Mouse (Mus musculus) cerebellum, postnatal 4 days (tissue): ENCODE data around the gene Gpr4.

Experiments used
- DNase-seq, 2 experiments: peaks; one replicate each; pipeline ENCODE4 v3.0.0; 2022; ENCODE audit warnings: low spot score in 2 of 2, mixed read lengths in 1 of 2

The Gpr4 gene

DNA sequence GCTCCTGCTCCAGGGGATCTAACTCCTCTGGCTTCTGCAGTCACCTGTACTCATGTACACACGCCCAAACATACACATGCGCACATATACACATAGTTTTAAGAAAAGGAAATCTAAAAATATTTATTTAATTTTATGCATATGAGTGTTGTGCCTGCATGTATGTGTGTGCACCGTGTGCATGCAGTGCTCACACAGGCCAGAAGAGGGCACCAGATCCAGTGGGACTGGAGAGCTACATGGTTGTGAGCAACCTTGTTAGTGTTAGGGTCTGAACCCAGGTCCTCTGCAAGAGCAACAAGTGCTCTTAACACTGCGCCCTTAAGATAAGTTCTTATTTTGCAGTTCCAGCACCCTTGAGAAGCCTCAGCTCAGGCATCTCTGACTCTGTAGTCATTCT, 17.7 kb upstream of the Gpr4 start:
- no peak for DNase-seq

DNA sequence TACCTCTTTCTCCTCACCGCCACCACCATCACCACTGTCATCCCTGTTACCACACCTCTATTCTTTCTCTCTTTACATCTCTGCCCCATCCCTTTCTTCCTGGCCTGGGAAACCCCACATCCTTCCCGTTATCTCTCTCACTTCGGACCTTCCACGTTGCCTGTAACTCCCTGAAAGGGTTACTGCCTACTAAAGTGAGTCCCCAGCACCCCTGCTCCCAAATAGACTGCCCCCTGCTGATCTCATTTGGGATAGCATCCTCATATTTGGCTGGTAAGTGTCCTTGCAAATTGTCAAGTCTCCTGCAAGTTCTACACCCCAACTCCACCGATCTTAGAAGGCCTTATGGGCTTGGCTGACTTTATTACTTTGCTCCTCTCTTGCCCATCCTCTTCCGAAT, 15.7 kb upstream of the Gpr4 start:
- no peak for DNase-seq

GRCm38 (mm10) chr7:19197985-19198384, 14.4 kb upstream of the Gpr4 start:
- no peak for DNase-seq

DNA sequence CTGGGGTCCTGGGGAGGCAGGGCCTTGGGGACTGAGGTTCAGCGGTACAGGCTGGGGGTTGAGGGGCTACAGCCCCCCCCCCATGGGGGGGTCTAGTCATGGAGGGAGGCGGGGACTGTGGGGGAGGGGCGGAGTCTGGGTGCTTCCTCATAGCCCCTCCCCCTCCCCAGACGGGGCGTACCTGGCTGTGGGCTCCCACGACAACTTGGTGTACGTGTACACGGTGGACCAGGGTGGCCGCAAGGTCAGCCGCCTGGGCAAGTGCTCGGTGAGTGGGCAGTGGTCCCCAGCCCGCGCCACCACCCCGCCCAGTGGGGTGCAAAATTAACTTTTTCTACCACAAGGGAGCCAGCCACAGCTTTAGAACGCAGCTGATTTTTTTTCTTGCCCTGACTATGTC, 10.7 kb upstream of the Gpr4 start:
- DNase-seq = no peak

- no peak for DNase-seq
Observed at GRCm38 (mm10) chr7:19202065-19202850, 10.1 kb upstream of the Gpr4 start.

- no peak for DNase-seq
Observed at GRCm38 (mm10) chr7:19208201-19208910, 4.0 kb upstream of the Gpr4 start.

- DNase-seq = peak in 1 of 2 experiments; percentile 57
Observed at GRCm38 (mm10) chr7:19208944-19209472, 3.3 kb upstream of the Gpr4 start.

- DNase-seq = no peak
Observed at GRCm38 (mm10) chr7:19209494-19209893, 2.8 kb upstream of the Gpr4 start.

- DNase-seq = no peak
Observed at GRCm38 (mm10) chr7:19210010-19210409, 2.3 kb upstream of the Gpr4 start.

GRCm38 (mm10) chr7:19211041-19211675, 1.2 kb upstream of the Gpr4 start:
- DNase-seq = no peak

GRCm38 (mm10) chr7:19213385-19213784, 1.0 kb downstream of the Gpr4 start:
- no peak for DNase-seq

- no peak for DNase-seq
Observed at GRCm38 (mm10) chr7:19214369-19214768, 2.0 kb downstream of the Gpr4 start.

DNA sequence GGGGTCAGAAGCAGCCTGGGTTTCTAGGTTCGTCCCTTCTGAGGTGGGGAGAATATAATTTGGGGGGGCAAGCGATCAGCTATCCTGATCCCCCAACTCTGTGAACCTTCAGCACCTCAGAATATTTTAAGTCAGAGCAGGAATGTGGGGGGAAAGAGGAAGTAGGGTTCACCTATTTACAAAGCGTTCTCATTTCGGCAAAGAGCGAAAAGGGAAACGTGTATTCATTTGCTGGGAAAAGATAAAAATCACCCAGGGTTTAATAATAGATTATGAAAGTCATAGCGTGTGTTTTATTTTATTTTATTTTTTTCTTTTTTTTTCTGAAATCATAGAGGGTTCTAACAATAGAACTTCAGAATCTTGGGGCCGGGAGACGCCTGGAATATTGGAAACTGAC, 2.6 kb downstream of the Gpr4 start:
- DNase-seq = no peak

DNA sequence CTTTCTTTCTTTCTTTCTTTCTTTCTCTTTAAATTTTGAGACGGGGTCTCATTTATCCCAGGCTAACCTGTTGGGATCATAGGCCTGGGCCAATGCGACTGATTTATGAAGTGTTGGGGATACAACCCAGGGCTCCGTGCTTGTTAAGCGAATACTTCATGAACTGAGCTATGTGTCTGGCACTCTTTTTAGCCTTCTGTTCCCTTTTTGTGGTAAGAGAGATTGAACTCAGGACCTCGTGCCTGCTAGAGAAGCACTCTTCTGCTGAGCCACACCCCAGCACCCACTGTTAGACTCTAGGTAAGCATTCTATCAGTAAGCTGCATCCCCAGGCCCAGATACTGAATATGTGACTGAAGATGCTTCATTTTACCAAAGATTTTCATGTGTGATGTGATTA, 5.2 kb downstream of the Gpr4 start:
- no peak for DNase-seq

GRCm38 (mm10) chr7:19217944-19218343, 5.6 kb downstream of the Gpr4 start:
- DNase-seq = no peak

- DNase-seq = no peak
Observed at GRCm38 (mm10) chr7:19220061-19220460, 7.7 kb downstream of the Gpr4 start.

- DNase-seq = no peak
Observed at GRCm38 (mm10) chr7:19222189-19222588, 9.9 kb downstream of the Gpr4 start.

- DNase-seq = no peak
Observed at GRCm38 (mm10) chr7:19222875-19223274, 10.5 kb downstream of the Gpr4 start.

- no peak for DNase-seq
Observed at GRCm38 (mm10) chr7:19224933-19225332, 12.6 kb downstream of the Gpr4 start.

DNA sequence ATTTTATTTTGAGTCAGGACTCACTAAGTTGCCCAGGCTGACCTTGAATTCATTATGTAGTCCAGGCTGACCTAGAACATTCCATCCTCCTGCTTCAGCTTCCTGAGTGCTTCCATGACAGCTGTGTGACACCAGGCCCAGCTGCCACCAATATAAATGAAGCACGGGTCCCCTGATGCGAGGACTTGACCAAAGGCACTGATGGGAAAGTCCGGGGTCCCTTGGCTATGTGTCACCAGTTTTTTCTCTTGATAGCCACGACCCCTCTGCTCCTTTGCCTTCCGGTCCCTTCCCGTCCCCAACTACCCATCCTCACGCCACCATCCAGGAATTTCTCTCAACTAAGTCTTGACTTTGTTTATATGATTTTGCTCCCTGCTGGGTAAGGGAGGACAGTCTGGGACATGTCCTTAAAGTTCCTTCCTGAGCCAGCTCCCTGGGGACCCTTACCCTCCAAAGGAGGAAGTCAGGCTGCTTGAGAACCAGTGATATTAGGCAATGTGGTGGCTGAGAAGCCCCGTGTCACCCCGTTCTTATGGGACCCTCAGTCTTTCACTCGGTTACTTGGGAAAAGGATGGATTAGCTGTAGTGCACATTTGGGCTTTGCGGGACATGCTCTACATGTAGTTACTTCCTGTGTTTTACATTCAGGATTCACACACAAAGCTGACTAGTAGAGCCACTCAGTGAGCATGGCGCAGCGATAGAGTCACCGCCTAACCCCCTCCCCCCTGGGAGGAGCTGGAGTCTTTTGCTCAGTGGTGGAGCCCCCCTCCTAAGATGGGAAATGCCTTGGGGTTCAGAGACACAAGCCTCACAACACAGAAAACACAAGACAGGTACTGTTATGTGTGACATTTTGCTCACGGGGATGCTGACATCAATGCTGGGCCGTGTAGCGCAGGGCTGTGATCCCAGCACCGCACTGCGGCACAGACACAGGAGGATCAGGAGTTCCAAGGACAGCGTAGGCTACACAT, 14.8 kb downstream of the Gpr4 start:
- peak in 1 of 2 experiments; percentile 32 for DNase-seq
